Mouse (Mus musculus): Measurements from ENCODE around the gene Ptpn18. TPM values are rescaled to one million over a fixed set of nuclear protein-coding genes. Genes with fewer than 3 reads are reported as not detected.

Ptpn18 gene
- polyA plus RNA-seq, 1 experiment from 2014 or later, result 10.0 TPM

- no peaks in the 10 kb centered on the region for H3K27me3 ChIP-seq
- H3K4me3 ChIP-seq, result no peak overlapping the region
- no peak overlapping the region for H3K4me2 ChIP-seq
- no peak overlapping the region for H3K27ac ChIP-seq (replicated peaks)
- H3K9ac ChIP-seq, result no peak overlapping the region
- no peak for ATAC-seq (ENCODE audit: low read depth)
- H3K9me3 ChIP-seq, result no peaks in the 10 kb centered on the region
- H3K36me3 ChIP-seq, result no peaks in the 10 kb centered on the region
- H3K4me1 ChIP-seq (replicated peaks), result no peaks in the 10 kb centered on the region
- 84% methylated on average over 3 of the region's 3 CpGs for WGBS
Measured at GRCm38 (mm10) chr1:34523647-34524046, 64.1 kb downstream of the Ptpn18 start.

Small RNA genes lying within 50 kb of the gene (microRNA-seq; reads per million reads assigned to microRNA genes)
- gene Mir5103, result 1.8 reads per million, percentile 5 among the genes with 10 or more reads in this experiment

Other genes starting within 250 kb of the Ptpn18 start
- gene Ccdc115, start 20.1 kb upstream of the Ptpn18 start, polyA plus RNA-seq (2015; fragmentation: Nextera tagmentation; extraction: Ambion mirVana), result 60.7 and 65.1 TPM in 2 replicates
- 55.5 and 61.0 TPM in 2 replicates for gene Imp4, start 19.9 kb upstream of the Ptpn18 start, polyA plus RNA-seq (2015; fragmentation: Nextera tagmentation; extraction: Ambion mirVana)
- not detected in 2 replicates for gene Prss39, start 38.6 kb downstream of the Ptpn18 start, polyA plus RNA-seq (2015; fragmentation: Nextera tagmentation; extraction: Ambion mirVana)
- not detected in 2 replicates for gene Cfc1, start 75.9 kb downstream of the Ptpn18 start, polyA plus RNA-seq (2015; fragmentation: Nextera tagmentation; extraction: Ambion mirVana)
- not detected in 2 replicates for gene Prss40, start 101.2 kb downstream of the Ptpn18 start, polyA plus RNA-seq (2015; fragmentation: Nextera tagmentation; extraction: Ambion mirVana)
- 19.6 and 21.9 TPM in 2 replicates for gene Amer3, start 119.9 kb downstream of the Ptpn18 start, polyA plus RNA-seq (2015; fragmentation: Nextera tagmentation; extraction: Ambion mirVana)

Data from neural tube, embryonic 13.5 days (tissue).